Mouse (Mus musculus) neural tube, embryonic 13.5 days (tissue): Measurements from ENCODE around the gene Gvin1. TPM values are rescaled to one million over a fixed set of nuclear protein-coding genes. Genes with fewer than 3 reads are reported as not detected.
A peak's percentile ranks its signal among the peaks of the same experiment; 100 is the strongest.
"Not testable (repeated sequence)": the region's sequence is repeated elsewhere in the genome, so short reads cannot be mapped to it uniquely, and the experiment has no call there.

Experiments used
- ATAC-seq: fragments of 200-750 bp; cut with Nextera tagmentation; 2 replicates; pipeline ENCODE4 v1.8.0; 2017; ENCODE audit warnings: low read depth, mild to moderate bottlenecking, moderate TSS enrichment, moderate library complexity
- H3K27ac ChIP-seq: fragments of 300-500 bp; sonication (generic); replicated peaks from 2 replicates; pipeline ENCODE4 v1.5.1; 2015; ENCODE audit warnings: moderate library complexity, mild to moderate bottlenecking, inconsistent platforms
- H3K27me3 ChIP-seq: fragments of 300-500 bp; sonication (generic); 2 replicates; pipeline ENCODE4 v1.6.1; 2015; ENCODE audit warnings: mild to moderate bottlenecking, inconsistent platforms
- H3K36me3 ChIP-seq: fragments of 300-500 bp; sonication (generic); 2 replicates; pipeline ENCODE4 v1.6.1; 2015; ENCODE audit warnings: mild to moderate bottlenecking, inconsistent platforms
- H3K4me1 ChIP-seq: fragments of 300-500 bp; sonication (generic); replicated peaks from 2 replicates; pipeline ENCODE4 v1.6.1; 2015; ENCODE audit warnings: inconsistent platforms
- H3K4me2 ChIP-seq: fragments of 300-500 bp; sonication (generic); 2 replicates; pipeline ENCODE4 v1.6.1; 2015; ENCODE audit warnings: inconsistent platforms, mild to moderate bottlenecking, moderate library complexity
- H3K4me3 ChIP-seq: fragments of 300-500 bp; sonication (generic); 2 replicates; pipeline ENCODE4 v1.5.1; 2015; ENCODE audit warnings: mild to moderate bottlenecking, inconsistent platforms
- H3K9ac ChIP-seq: fragments of 300-500 bp; sonication (generic); 2 replicates; pipeline ENCODE4 v1.6.1; 2015; ENCODE audit warnings: moderate library complexity, mild to moderate bottlenecking, inconsistent platforms
- H3K9me3 ChIP-seq: fragments of 300-500 bp; sonication (generic); 2 replicates; pipeline ENCODE4 v1.6.1; 2016; ENCODE audit warnings: inconsistent platforms
- WGBS: fragments of 180-500 bp; shearing (Covaris S2); methylation state at CpG from one replicate; pipeline ENCODE4 v1.1.7; 2015; 5-methylcytosine and 5-hydroxymethylcytosine counted together
- polyA plus RNA-seq: library from polyadenylated mRNA; unstranded; fragments of >200 nt; fragmentation: Nextera tagmentation; extraction: Ambion mirVana; gene quantifications from 2 replicates; pipeline ENCODE4 v1.2.1, GENCODE M21; 2015

Gvin1 gene
- polyA plus RNA-seq: 0.18 and 0.21 TPM in 2 replicates

DNA sequence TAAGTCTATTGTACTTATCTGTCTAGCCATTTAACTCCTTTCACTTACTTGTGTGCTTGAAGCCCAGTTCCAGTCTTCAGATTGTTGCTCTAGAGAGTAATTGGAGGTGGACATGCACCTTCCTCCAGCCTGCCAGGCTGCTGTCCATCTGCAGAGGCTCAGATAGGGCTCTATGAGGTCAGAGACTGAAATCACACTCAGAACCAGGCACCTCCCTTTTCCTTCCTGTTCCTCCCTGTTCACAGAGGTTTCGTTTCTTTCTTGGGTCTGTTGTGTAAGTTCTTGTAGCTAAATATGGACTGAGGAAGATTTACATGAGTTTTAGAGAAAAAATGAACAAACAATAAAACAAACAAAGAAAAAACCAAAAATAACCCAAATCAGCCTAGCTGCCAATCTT is at the start of gene Gvin1:
Gvin1 (minus strand) TSS at position 150 of the 400 bp plus-strand sequence.
- not testable (repeated sequence) for H3K36me3 ChIP-seq, H3K27me3 ChIP-seq, H3K4me3 ChIP-seq, H3K4me2 ChIP-seq, H3K9ac ChIP-seq, ATAC-seq, H3K4me1 ChIP-seq, H3K9me3 ChIP-seq, H3K27ac ChIP-seq
- 73% methylated on average over 1 of the region's 1 CpGs for WGBS

DNA sequence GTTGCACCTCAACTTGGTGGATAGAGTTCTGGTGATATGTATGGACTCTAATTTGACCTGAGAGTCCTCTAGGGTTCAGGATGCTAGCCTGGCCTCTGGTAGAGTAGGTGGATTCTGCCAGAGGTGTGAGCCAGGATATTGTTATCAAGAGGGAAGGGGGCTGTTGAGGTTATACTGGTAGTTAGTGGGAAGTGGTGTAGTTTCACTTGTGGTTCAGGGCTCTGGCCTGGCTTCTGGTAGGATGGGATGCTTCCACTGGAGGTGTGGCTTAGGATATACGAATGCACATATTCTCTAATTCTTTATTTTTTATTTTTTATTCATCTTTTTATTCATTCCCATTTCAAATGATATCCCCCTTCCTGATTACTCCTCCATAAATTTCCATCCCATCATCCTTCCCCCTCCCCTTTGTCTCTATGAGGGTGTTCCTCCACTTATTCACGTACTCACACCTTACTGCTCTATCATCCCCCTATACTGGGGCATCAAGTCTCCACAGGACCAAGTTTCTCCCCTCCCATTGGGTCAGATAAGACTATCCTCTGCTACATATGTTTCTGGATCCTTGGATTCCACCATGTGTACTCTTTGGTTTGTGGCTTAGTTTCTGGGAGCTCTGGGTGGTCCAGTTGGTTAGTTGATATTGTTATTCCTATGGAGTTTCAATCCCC is 36.9 kb upstream of the Gvin1 start:
- 87% methylated on average over 2 of the region's 2 CpGs for WGBS

GRCm38 (mm10) chr7:106248922-106249321 is 33.8 kb upstream of the Gvin1 start:
- Histone ChIP-seq H3K9ac (no peak overlapping the region), H3K27me3 (no peaks in the 10 kb centered on the region), H3K36me3 (no peaks in the 10 kb centered on the region), H3K4me1 (no peaks in the 10 kb centered on the region), H3K9me3 (no peaks in the 10 kb centered on the region), H3K27ac (no peak overlapping the region), H3K4me3 (no peak overlapping the region), H3K4me2 (no peak overlapping the region)
- 91% methylated on average over 2 of the region's 2 CpGs for WGBS
- ATAC-seq: no peak

More for the DNA sequence above, 36.9 kb upstream of the Gvin1 start:
- Histone ChIP-seq H3K27ac (no peak overlapping the region), H3K4me2 (no peak overlapping the region), H3K4me3 (no peak overlapping the region), H3K36me3 (no peaks in the 10 kb centered on the region), H3K27me3 (no peaks in the 10 kb centered on the region), H3K9ac (no peak overlapping the region), H3K4me1 (no peaks in the 10 kb centered on the region), H3K9me3 (no peaks in the 10 kb centered on the region)
- ATAC-seq: no peak

DNA sequence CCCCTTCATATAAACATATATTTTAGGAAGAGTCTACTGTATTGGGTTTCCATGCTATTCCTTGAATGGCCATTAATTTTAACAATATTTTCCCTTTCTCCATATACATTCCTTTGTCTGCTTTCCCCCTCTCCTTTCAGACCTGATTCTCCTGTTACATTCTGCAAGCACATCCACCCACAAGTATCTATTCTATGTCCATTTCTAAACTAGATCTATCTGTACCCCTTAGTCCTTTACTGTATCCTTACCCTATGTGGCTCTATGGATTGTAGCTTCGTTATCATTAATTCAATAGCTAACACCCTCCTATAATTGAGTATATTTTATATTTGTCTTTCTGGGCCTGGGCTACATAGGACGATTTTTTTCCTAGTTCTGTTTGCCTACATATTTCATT is 33.1 kb upstream of the Gvin1 start:
- Histone ChIP-seq H3K9ac (no peak overlapping the region), H3K4me1 (no peaks in the 10 kb centered on the region), H3K27ac (no peak overlapping the region), H3K27me3 (no peaks in the 10 kb centered on the region), H3K36me3 (no peaks in the 10 kb centered on the region), H3K4me3 (no peak overlapping the region), H3K9me3 (no peaks in the 10 kb centered on the region), H3K4me2 (no peak overlapping the region)
- no peak for ATAC-seq
- WGBS: 79% methylated on average over 2 of the region's 2 CpGs

DNA sequence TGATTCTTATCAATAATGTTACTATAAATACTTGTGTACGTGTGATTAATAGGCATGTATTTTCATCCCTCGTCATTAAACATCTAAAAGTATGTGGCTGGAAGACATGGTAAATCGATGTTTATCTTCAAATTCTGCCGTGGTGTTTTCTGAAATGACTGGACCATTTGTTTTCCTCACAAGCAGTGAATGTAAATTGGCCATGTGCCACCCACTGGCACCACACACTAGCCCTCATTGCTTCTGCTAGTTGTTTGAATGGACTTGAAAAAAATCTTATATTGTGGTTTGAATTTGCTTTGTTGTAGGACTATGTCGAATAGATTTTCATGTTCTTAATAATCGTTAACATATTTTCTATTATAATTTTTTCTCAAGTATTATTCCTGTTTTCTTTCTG is 30.5 kb upstream of the Gvin1 start:
- Histone ChIP-seq H3K4me3 (no peak overlapping the region), H3K4me2 (no peak overlapping the region), H3K27ac (no peak overlapping the region), H3K4me1 (no peaks in the 10 kb centered on the region), H3K9ac (no peak overlapping the region), H3K36me3 (no peaks in the 10 kb centered on the region), H3K27me3 (no peaks in the 10 kb centered on the region), H3K9me3 (no peaks in the 10 kb centered on the region)
- 86% methylated on average over 6 of the region's 6 CpGs for WGBS
- no peak for ATAC-seq

DNA sequence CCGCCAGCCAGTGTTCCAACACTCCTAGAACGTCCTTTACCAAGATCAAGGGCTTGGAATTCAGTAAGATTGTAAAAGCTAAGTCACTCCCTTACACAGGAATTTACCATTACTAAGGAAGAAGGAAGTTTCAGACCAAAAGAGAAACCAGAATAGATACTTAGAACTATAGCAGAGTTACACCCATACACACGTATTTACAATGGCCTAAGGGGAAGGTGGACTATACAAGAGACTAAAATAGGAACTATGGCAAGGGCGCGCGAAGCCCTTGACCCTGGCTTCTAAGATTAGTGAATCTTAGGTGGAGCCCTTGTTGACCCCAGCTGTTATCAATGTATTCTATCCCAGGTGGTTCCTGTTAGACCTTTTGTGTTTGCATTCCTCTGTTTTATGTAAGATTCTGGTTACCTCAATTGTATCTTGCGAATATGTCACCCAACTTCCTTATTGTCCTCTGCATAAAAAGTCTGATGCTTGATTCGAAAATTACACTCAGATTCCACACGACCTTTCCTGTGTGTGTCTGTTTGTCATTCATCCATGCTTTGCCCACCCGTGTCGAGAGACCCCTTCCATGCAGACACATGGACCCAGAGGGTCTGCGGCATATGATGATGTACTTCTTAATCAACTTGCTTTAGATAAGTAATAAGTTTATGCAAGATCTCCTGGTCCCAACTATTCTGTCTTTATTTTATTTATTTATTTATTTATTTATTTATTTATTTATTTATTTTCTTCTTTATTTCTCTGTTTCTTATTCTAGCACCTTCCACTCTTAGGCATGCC is 25.6 kb upstream of the Gvin1 start:
- H3K4me3 ChIP-seq, H3K4me1 ChIP-seq, H3K36me3 ChIP-seq, H3K27ac ChIP-seq, H3K4me2 ChIP-seq, H3K9ac ChIP-seq, H3K27me3 ChIP-seq, H3K9me3 ChIP-seq, ATAC-seq: not testable (repeated sequence)
- WGBS: 92% methylated on average over 12 of the region's 12 CpGs

DNA sequence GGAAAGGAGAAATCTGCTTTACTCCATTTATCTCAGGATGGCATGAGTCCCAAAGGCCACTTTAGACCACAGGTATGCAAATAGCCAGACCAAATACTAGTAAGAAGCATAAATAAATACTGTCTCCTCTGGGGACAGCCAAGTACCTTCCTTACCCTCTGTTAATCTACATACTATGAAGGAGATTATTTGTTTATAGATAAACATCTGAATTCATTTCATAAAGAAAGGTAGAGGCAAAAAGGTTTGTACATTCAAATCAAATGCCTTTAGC is 22.0 kb upstream of the Gvin1 start:
- no peak for ATAC-seq
- Histone ChIP-seq H3K36me3 (no peaks in the 10 kb centered on the region), H3K4me3 (no peak overlapping the region), H3K27ac (no peak overlapping the region), H3K9me3 (no peaks in the 10 kb centered on the region), H3K9ac (no peak overlapping the region), H3K4me2 (no peak overlapping the region), H3K27me3 (no peaks in the 10 kb centered on the region), H3K4me1 (no peaks in the 10 kb centered on the region)

DNA sequence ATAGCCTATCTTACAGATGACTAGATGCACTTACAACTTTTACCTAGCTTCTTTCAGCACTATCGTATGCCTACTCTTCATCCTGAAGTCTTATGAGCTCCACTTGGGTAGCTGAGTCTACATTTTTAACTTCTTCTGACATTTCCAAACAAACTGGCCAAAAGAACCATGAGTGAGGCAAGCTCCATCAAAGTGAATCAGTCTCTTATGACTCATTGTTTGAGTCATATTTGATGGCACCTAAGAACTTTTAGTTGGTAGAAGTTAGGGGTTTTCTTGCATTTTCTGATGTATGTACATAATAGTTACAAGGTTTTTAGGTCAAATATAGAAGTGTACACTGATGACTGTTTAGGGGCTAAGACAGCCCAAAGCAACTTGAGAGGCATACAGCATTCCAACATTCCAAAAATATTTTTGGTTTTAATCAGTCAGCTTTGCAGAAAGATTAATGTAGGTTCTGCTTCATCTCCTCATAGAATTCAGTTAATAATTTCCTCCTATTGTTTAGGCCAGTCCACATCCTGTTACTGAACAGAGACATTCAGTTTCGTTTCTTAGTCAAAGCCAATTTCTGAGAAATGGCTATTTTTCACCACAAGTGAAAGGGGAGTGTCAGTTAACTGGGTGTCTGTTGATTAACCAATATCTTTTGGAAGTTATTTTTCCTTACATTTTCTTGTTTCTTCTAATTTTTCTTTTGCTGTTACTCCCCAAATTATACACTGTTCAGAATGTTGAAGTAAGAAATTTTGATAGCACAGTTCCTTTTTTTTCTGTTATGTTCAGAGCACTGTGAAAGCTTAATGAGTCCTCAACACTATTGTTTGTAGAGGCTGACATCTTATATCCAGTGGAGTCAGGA is 21.4 kb upstream of the Gvin1 start:
- no peak overlapping the region for H3K4me3 ChIP-seq
- H3K4me2 ChIP-seq: no peak overlapping the region
- no peaks in the 10 kb centered on the region for H3K36me3 ChIP-seq
- WGBS: 72% methylated on average over 2 of the region's 2 CpGs
- H3K9me3 ChIP-seq: no peaks in the 10 kb centered on the region
- no peaks in the 10 kb centered on the region for H3K27me3 ChIP-seq
- H3K27ac ChIP-seq: no peak overlapping the region
- no peak for ATAC-seq
- no peak overlapping the region for H3K9ac ChIP-seq
- H3K4me1 ChIP-seq: no peaks in the 10 kb centered on the region

DNA sequence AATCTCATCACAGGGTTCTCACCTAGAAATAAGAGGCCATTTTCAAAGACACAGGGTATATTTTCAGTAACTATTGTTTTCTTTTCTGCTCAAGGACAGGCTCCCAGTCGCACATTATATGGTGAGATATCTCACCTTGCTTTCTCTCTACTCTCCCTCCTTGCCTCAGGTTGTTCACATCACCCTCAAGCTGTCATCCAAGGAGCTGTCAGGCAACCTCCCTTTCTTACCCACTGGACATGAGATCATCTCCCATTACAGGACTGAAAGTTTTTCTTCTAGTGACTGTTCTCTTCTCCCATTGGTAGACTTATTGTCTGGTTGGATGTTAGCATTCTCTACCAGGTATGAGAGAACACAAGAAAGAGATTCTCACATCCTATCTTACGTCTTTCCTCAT is 20.5 kb upstream of the Gvin1 start:
- H3K4me1 ChIP-seq: no peaks in the 10 kb centered on the region
- no peak overlapping the region for H3K9ac ChIP-seq
- 76% methylated on average over 2 of the region's 2 CpGs for WGBS
- no peak for ATAC-seq
- no peak overlapping the region for H3K4me3 ChIP-seq
- H3K9me3 ChIP-seq: no peaks in the 10 kb centered on the region
- H3K27ac ChIP-seq: no peak overlapping the region
- no peaks in the 10 kb centered on the region for H3K36me3 ChIP-seq
- H3K27me3 ChIP-seq: no peaks in the 10 kb centered on the region
- H3K4me2 ChIP-seq: no peak overlapping the region

DNA sequence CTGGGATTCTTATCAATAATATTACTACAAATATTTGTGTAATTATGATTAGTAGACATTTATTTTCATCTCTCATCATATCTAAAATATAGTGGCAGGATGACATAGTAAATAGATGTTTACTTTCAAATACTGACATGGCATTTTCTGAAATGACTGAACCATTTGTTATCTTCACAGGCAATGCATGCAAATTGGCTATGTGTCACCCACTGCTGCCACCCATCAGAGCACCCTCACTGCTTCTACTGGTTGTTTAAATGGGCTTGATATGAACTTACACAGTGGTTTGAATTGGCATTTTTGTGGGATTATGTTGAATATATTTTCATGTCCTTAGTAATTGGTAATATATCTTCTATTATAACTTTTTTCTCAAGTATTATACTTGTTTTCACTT is 784 bp upstream of the Gvin1 start:
- H3K27me3 ChIP-seq, H3K9me3 ChIP-seq, H3K4me1 ChIP-seq, H3K27ac ChIP-seq, H3K4me2 ChIP-seq, H3K4me3 ChIP-seq, H3K9ac ChIP-seq, ATAC-seq, H3K36me3 ChIP-seq: not testable (repeated sequence)

DNA sequence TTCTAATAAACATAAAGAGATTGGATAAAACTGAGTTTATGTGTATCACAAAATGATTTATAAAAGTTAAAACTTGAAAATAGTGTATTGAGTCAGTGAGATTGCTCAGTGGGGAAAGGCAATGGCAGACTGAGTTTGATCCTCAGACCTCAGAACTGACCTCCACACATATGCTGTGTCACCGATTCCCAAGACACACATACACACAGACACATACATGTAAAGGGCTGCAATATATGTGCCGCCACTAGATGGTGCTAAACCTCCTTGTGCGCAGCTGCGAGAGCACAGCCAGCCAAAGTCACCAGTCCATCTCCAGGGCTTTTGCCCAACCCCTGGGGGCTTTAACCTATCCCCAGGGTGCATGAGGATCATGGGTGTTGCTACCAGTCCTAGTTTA is 1.4 kb downstream of the Gvin1 start:
- not testable (repeated sequence) for H3K27ac ChIP-seq, H3K36me3 ChIP-seq, H3K27me3 ChIP-seq, H3K4me2 ChIP-seq, H3K4me1 ChIP-seq, H3K4me3 ChIP-seq, H3K9me3 ChIP-seq, H3K9ac ChIP-seq
- 0 out of 2 replicates have a peak, but pooled peaks have one; percentile 47 for ATAC-seq
- WGBS: no CpG with 5 or more reads among the region's 4 CpGs

DNA sequence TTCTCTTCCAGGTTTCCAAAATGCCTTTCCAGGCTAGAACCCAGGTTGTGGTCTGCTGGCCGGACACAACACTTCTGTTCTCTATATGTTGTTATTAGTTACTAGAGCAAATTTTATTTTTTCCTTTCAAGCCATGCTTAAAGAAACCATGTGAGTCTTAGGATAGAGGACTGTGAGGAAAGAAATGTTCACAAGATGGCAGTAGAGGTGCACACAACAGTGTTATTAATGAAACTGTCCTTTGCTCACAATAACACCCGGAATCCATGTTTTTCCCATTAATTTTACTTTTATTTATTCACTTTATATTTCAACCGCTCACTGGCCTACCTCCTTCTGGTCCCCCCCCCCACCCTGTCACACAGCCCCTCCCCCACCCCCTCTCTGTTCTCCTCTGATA is 8.5 kb downstream of the Gvin1 start:
- not testable (repeated sequence) for H3K27me3 ChIP-seq

More for the DNA sequence above, 8.5 kb downstream of the Gvin1 start:
- H3K9ac ChIP-seq, H3K27ac ChIP-seq, ATAC-seq, H3K9me3 ChIP-seq, H3K4me3 ChIP-seq, H3K36me3 ChIP-seq, H3K4me2 ChIP-seq, H3K4me1 ChIP-seq: not testable (repeated sequence)
- 84% methylated on average over 2 of the region's 3 CpGs for WGBS
